Mouse (Mus musculus): ENCODE results near the gene Mfap2. TPM values are rescaled to one million over a fixed set of nuclear protein-coding genes. Genes with fewer than 3 reads are reported as not detected.

The Mfap2 gene
- total and polyA plus RNA-seq, 2 experiments from 2014 or later, result 42.3 to 99.5 TPM

DNA sequence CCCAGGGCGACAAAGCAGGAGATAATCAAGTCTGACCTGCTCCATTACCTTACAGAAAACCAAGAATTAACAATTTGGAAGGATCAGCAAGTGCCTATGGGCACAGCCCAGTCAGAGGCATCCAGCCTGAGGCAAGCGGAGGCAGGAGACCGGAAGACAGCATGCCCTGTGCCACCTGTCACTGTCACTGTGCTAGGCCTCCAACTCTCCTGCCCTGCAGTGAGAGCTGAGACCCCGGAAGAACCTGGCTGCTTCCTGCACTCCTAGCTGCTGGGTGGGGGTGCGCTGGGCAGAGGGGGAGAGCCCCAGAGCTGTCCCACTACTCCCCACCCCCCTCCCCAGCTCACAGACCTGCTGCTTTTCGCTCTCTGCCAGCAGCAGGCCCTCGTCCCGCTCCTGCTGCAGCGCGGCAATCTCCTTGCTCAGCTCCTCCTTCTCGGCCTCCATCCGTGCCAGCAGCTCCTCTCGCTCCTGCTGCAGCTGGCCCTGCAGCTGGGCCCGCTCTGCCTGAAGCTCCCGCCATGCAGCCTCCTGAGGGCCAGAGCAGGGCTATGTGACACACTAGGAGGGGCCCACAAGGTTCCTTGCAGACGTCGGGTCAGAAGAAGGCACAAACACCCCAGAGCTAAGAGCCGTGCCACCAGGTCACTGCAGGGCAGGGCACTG lies 20.5 kb downstream of the Mfap2 start:
- Histone ChIP-seq H3K4me2 (ENCODE audit: low read depth, low read length) (no peak overlapping the region), H3K27ac (no peak overlapping the region), H3K9me3 (ENCODE audit: low read length) (no peaks in the 10 kb centered on the region), H3K36me3 (ENCODE audit: insufficient read depth, low read length) (peaks cover 16% of the 10 kb centered on the region), H3K9ac (replicated peaks; ENCODE audit: low read length) (no peak overlapping the region), H3K4me1 (ENCODE audit: insufficient read depth, low read length) (no peaks in the 10 kb centered on the region), H3K4me3 (ENCODE audit: low read length) (no peak overlapping the region), H3K27me3 (ENCODE audit: insufficient read depth, low read length) (no peaks in the 10 kb centered on the region)
- no peak for ATAC-seq
- TF ChIP-seq CTCF (IDR thresholded peaks at IDR 0.05; ENCODE audit: low read depth), result no peak
- WGBS, result 76% methylated on average over 18 of the region's 18 CpGs
- no peak for DNase-seq (ENCODE audit: low spot score)

DNA sequence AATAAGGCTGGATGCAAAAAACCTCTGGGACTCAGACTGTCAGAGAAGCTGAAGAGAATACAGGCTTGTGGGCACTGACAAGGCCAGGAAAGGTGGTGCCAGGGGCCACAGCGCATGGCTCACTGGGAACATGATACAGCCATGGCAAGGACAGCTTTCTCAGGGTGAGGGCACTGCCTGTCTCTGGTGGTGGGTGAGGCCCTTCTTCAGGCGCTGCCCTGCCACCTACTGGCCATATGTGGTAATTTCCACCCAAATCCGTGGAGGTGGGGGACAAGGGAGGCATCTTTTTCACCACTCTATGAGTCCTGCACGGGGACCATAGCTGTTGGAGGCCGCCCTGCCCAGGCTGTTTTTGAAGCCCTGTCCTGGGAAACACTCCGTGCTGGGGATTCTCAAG lies 21.5 kb downstream of the Mfap2 start:
- DNase-seq (ENCODE audit: low spot score) (peak; percentile 86), ATAC-seq (peak; percentile 75)
- WGBS, result 14% methylated on average over 6 of the region's 6 CpGs
- no peaks in the 10 kb centered on the region for H3K9me3 ChIP-seq (ENCODE audit: low read length)
- H3K4me3 ChIP-seq (ENCODE audit: low read length), result no peak overlapping the region
- H3K36me3 ChIP-seq (ENCODE audit: insufficient read depth, low read length), result peaks cover 13% of the 10 kb centered on the region
- H3K4me2 ChIP-seq (ENCODE audit: low read depth, low read length), result no peak overlapping the region
- TF ChIP-seq CTCF (IDR thresholded peaks at IDR 0.05; ENCODE audit: low read depth), result peak; percentile 99
- H3K27ac ChIP-seq, result no peak overlapping the region
- no peak overlapping the region for H3K9ac ChIP-seq (replicated peaks; ENCODE audit: low read length)
- H3K27me3 ChIP-seq (ENCODE audit: insufficient read depth, low read length), result no peaks in the 10 kb centered on the region
- H3K4me1 ChIP-seq (ENCODE audit: insufficient read depth, low read length), result no peaks in the 10 kb centered on the region

DNA sequence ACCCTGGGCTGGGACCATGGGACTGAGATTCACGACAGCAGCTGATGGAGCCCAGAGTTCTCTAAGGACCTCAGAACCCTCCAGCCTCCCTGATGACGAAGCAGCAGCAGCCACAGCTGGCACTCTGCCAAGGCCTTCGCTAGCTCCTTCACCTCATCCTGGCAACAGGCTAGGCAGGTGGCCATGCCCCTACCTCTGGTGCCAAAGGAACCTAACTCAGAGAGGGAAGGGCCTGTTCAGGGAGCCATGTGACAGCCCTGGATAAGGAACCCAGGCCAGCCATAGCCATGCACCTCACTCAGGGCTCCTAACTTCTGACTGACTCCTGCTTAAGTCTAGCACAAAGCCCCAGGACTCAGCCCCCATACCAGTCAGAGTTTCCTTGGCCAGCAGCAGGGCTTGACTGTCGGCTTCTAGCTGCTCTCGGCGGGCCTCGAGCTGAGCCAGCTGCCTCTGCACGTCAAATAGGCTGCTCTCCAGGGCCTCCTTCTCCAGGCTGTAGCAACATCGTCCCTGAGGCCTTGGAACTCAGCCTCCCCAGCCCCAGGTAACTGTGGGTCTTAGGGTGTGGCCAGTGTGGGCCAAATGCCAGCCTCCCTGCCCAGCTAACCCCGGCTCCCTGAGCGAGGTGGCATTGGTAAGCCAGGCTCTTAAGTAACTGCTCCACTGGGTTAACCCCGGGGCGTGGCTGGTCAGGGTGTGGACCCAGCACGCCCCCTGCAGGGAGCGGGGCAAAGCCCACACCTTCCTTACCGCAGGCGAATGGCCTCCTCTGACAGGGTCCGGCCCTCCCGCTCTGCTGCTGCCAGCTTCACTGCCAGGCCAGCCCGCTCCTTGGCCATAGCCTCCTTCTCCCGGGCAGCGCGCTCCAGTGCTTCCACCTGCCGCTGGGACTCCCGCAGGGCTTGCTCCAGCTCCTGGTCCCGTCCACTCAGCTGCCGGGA lies 23.7 kb downstream of the Mfap2 start:
- Histone ChIP-seq H3K36me3 (ENCODE audit: insufficient read depth, low read length) (peaks cover 10% of the 10 kb centered on the region), H3K4me1 (ENCODE audit: insufficient read depth, low read length) (no peaks in the 10 kb centered on the region), H3K27me3 (ENCODE audit: insufficient read depth, low read length) (no peaks in the 10 kb centered on the region), H3K9me3 (ENCODE audit: low read length) (no peaks in the 10 kb centered on the region), H3K4me3 (ENCODE audit: low read length) (no peak overlapping the region), H3K9ac (replicated peaks; ENCODE audit: low read length) (no peak overlapping the region), H3K27ac (no peak overlapping the region), H3K4me2 (ENCODE audit: low read depth, low read length) (no peak overlapping the region)
- DNase-seq (ENCODE audit: low spot score) (no peak), ATAC-seq (no peak)
- peak; percentile 23; the same call in 1 of the 2 replicates for TF ChIP-seq CTCF (IDR thresholded peaks at IDR 0.05; ENCODE audit: low read depth)
- WGBS, result 48% methylated on average over 24 of the region's 27 CpGs

DNA sequence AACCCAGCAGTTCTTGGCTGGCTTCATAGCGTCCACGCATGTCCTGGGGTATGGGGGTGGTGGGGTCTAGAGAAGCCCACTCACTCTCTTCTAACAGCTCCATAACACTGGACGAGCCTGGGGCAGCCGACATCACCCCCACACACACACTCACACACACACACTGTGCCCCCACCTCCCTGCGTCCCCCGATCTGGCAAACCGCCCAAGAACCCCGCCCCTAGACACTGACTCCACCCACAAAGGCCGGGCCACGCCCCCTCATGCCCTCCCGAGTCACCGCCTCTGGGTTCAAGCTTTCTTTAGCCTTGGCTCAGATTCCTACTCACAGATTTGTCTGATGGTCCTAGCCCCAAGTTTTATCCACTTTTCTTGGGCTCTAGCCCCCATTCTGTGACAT lies 30.9 kb downstream of the Mfap2 start:
- DNase-seq (ENCODE audit: low spot score) (no peak), ATAC-seq (no peak)
- no peak overlapping the region for H3K4me2 ChIP-seq (ENCODE audit: low read depth, low read length)
- no peaks in the 10 kb centered on the region for H3K36me3 ChIP-seq (ENCODE audit: insufficient read depth, low read length)
- no peak for TF ChIP-seq CTCF (IDR thresholded peaks at IDR 0.05; ENCODE audit: low read depth)
- no peaks in the 10 kb centered on the region for H3K27me3 ChIP-seq (ENCODE audit: insufficient read depth, low read length)
- H3K4me1 ChIP-seq (ENCODE audit: insufficient read depth, low read length), result no peaks in the 10 kb centered on the region
- 47% methylated on average over 12 of the region's 12 CpGs for WGBS
- H3K9ac ChIP-seq (replicated peaks; ENCODE audit: low read length), result no peak overlapping the region
- no peaks in the 10 kb centered on the region for H3K9me3 ChIP-seq (ENCODE audit: low read length)
- H3K27ac ChIP-seq, result no peak overlapping the region
- no peak overlapping the region for H3K4me3 ChIP-seq (ENCODE audit: low read length)

DNA sequence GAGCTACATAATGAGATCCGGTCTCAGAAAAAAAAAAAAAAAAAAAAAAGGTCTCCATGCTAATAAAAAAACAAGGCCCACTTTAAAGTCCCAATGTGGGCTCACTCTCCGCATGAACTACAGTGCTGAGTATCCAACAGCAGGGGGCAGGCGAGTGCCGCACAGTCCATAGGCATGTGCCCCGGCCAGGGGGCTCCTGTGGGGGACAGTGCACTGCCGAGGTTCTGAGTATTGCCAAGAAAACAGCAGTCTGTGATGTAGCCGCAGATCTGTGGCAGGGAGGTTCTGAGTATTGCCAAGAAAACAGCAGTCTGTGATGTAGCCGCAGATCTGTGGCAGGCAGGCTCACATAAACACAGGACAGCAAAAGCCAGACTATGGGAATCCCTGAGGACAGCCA lies 34.6 kb downstream of the Mfap2 start:
- H3K4me1 ChIP-seq (ENCODE audit: insufficient read depth, low read length), result peaks cover 17% of the 10 kb centered on the region
- H3K9me3 ChIP-seq (ENCODE audit: low read length), result no peaks in the 10 kb centered on the region
- H3K36me3 ChIP-seq (ENCODE audit: insufficient read depth, low read length), result no peaks in the 10 kb centered on the region
- H3K4me2 ChIP-seq (ENCODE audit: low read depth, low read length), result no peak overlapping the region
- TF ChIP-seq CTCF (IDR thresholded peaks at IDR 0.05; ENCODE audit: low read depth), result peak; percentile 89
- ATAC-seq (peak; percentile 63), DNase-seq (ENCODE audit: low spot score) (peak; percentile 85)
- 0 out of 2 replicates have a peak overlapping the region, but pooled peaks have one; percentile 4 for H3K27ac ChIP-seq
- 9% methylated on average over 8 of the region's 8 CpGs for WGBS
- no peaks in the 10 kb centered on the region for H3K27me3 ChIP-seq (ENCODE audit: insufficient read depth, low read length)
- no peak overlapping the region for H3K9ac ChIP-seq (replicated peaks; ENCODE audit: low read length)
- no peak overlapping the region for H3K4me3 ChIP-seq (ENCODE audit: low read length)

DNA sequence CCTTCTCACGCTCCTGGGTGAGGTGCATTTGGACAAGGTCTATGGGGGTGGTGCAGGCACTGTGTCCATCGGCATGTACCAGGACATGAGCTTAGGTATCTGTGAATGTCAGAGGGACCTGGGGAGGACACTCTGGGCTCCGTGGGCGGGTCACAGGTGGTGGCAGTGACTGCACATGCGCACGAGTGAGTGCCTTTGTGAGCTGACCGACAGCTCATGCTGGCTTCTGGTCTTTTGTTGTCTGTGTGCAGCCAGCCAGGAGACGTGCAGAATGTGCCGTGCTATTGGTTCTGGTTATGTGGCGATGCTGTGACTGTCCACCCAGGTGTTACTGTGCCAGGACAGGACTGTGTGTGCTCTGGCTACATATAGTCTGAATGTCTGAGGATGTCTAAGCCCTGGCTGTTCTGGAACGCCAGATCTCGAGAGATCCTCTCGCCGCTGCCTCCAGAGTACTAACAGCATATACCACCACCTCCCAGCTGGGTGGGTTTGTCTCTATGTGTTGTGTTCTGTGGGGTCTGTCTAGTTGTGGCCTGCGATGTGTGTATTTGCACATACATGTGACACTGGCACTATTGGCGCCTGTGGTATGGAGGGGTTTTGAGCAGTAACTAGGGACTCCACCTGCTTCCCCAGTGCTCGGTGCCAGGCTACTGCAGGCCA lies 38.7 kb downstream of the Mfap2 start:
- Histone ChIP-seq H3K36me3 (ENCODE audit: insufficient read depth, low read length) (no peaks in the 10 kb centered on the region), H3K27ac (peak overlapping the region; percentile 86), H3K9ac (replicated peaks; ENCODE audit: low read length) (peak overlapping the region; percentile 18; the same call in 1 of the 2 replicates), H3K4me3 (ENCODE audit: low read length) (no peak overlapping the region), H3K4me1 (ENCODE audit: insufficient read depth, low read length) (peaks cover 27% of the 10 kb centered on the region), H3K4me2 (ENCODE audit: low read depth, low read length) (no peak overlapping the region), H3K27me3 (ENCODE audit: insufficient read depth, low read length) (no peaks in the 10 kb centered on the region), H3K9me3 (ENCODE audit: low read length) (no peaks in the 10 kb centered on the region)
- ATAC-seq (peak; percentile 24), DNase-seq (ENCODE audit: low spot score) (peak; percentile 72)
- TF ChIP-seq CTCF (IDR thresholded peaks at IDR 0.05; ENCODE audit: low read depth), result no peak
- WGBS, result 20% methylated on average over 17 of the region's 17 CpGs

All from hindbrain, postnatal 0 days (tissue).